Mouse (Mus musculus): ENCODE measurements around the gene Ddost. TPM values are rescaled to one million over a fixed set of nuclear protein-coding genes. Genes with fewer than 3 reads are reported as not detected.

The Ddost gene
- total RNA-seq, 2 experiments from 2014 or later, result 93.2 to 93.8 TPM

Small RNA genes within 50 kb of the gene (microRNA-seq; reads per million reads assigned to microRNA genes)
- gene Gm27646 (0 to 0.21 reads per million in 2 experiments), gene Mir7019 (14.2 to 18.6 reads per million in 2 experiments)

Other genes with a start within 250 kb of the Ddost start
- 100 to 1,000 TPM; 189 to 191 TPM for gene Hp1bp3, start 88.4 kb upstream of the Ddost start, total RNA-seq (2021)
- 10 to 100 TPM; 71.7 to 83.2 TPM for gene Sh2d5, start 54.3 kb upstream of the Ddost start, total RNA-seq (2021)
- 10 to 100 TPM; 28.8 to 33.0 TPM for gene Kif17, start 54.3 kb upstream of the Ddost start, total RNA-seq (2021)
- gene Pink1, start 21.6 kb downstream of the Ddost start, total RNA-seq (2021), result 100 to 1,000 TPM; 347 to 376 TPM
- gene Cda, start 63.3 kb downstream of the Ddost start, total RNA-seq (2021), result 1 to 10 TPM; 5.0 to 6.1 TPM
- gene Fam43b, start 91.8 kb downstream of the Ddost start, total RNA-seq (2021), result 10 to 100 TPM; 48.0 TPM
- 10 to 100 TPM; 70.8 to 72.3 TPM for gene Mul1, start 129.9 kb downstream of the Ddost start, total RNA-seq (2021)
- 1,000 to 10,000 TPM; 1,197 to 1,322 TPM for gene Camk2n1, start 149.6 kb downstream of the Ddost start, total RNA-seq (2021)

All from left cerebral cortex, adult 18-20 months (tissue).